In genomic region chr7:83615815-83616214, GRCm38 (mm10) we compare ENCODE assay signal across 16 mouse cellular contexts. TPM values are rescaled to one million over a fixed set of nuclear protein-coding genes. Genes with fewer than 3 reads are reported as not detected.
A peak's percentile ranks its signal among the peaks of the same experiment; 100 is the strongest.
DNase-seq lines count a peak whose midpoint lies in the region; ATAC-seq and TF ChIP-seq lines count a peak whose summit lies in the region.
"Had no signal": no experiment of that assay in that cellular context is flagged by ENCODE, and none has a peak within 500 bp of the region (broad histone marks: within the 10 kb centered on the region; RNA-seq: fewer than 3 reads in every experiment).

No protein-coding gene starts in this region.

- H3K9me3 ChIP-seq in liver, postnatal 0 days (ENCODE audit: low read length): no peaks in the 10 kb centered on the region
- H3K9me3 ChIP-seq in E14TG2a.4 (ENCODE audit: low read length): no peaks in the 10 kb centered on the region
- H3K9me3 ChIP-seq in forebrain, postnatal 0 days (ENCODE audit: low read length): no peaks in the 10 kb centered on the region
- H3K9me3 ChIP-seq in kidney, embryonic 15.5 days (replicated peaks): no peaks in the 10 kb centered on the region
- H3K9me3 ChIP-seq: embryonic facial prominence, embryonic 12.5 days; hindbrain, embryonic 12.5 days; midbrain, embryonic 13.5 days had no signal

- TF ChIP-seq EP300 in liver, postnatal 0 days (IDR thresholded peaks at IDR 0.05; ENCODE audit: low read depth): no peak

- TF ChIP-seq CTCF in liver, postnatal 0 days (IDR thresholded peaks at IDR 0.05; ENCODE audit: low read depth): peak; percentile 36
- TF ChIP-seq CTCF in E14TG2a.4 (conservative IDR thresholded peaks at IDR 0.05; ENCODE audit: low read length): peak; percentile 17
- no peak; the same call in 1 of the 2 replicates for TF ChIP-seq CTCF in forebrain, postnatal 0 days (IDR thresholded peaks at IDR 0.05; ENCODE audit: low read depth)

- no peak for DNase-seq in liver, postnatal 0 days
- DNase-seq in liver: no peak
- peak; percentile 64 for DNase-seq in B cell, adult 2 months
- no peak for DNase-seq in forebrain, postnatal 0 days
- DNase-seq: cerebellum, adult 9-11 months; gastrocnemius, postnatal 14 days; kidney, adult 11 months; thymus, postnatal 4 days had no signal

- ATAC-seq in liver, postnatal 0 days: no peak
- peak; percentile 62 for ATAC-seq in megakaryocyte, adult 5-6 weeks (ENCODE audit: poor library complexity, severe bottlenecking)
- no peak for ATAC-seq in forebrain, postnatal 0 days
- no peak for ATAC-seq in kidney, embryonic 15.5 days (replicated peaks; ENCODE audit: low FRiP score)
- ATAC-seq: midbrain, embryonic 13.5 days had no signal

- H3K9ac ChIP-seq in liver, postnatal 0 days (replicated peaks): no peak overlapping the region
- H3K9ac ChIP-seq in forebrain, postnatal 0 days: no peak overlapping the region
- no peak overlapping the region for H3K9ac ChIP-seq in kidney, embryonic 15.5 days
- H3K9ac ChIP-seq: embryonic facial prominence, embryonic 12.5 days; hindbrain, embryonic 12.5 days; midbrain, embryonic 13.5 days had no signal

- no peak overlapping the region for H3K27ac ChIP-seq in liver, postnatal 0 days (ENCODE audit: low read depth)
- no peak overlapping the region for H3K27ac ChIP-seq in forebrain, postnatal 0 days (ENCODE audit: low read depth, low read length)
- H3K27ac ChIP-seq in kidney, embryonic 15.5 days: no peak overlapping the region
- H3K27ac ChIP-seq: embryonic facial prominence, embryonic 12.5 days; hindbrain, embryonic 12.5 days; midbrain, embryonic 13.5 days had no signal

- H3K27me3 ChIP-seq in liver, postnatal 0 days (ENCODE audit: insufficient read depth, low read length): no peaks in the 10 kb centered on the region
- H3K27me3 ChIP-seq in E14TG2a.4 (ENCODE audit: insufficient read depth, low read length): no peaks in the 10 kb centered on the region
- H3K27me3 ChIP-seq in forebrain, postnatal 0 days (ENCODE audit: insufficient read depth, low read length): no peaks in the 10 kb centered on the region
- no peaks in the 10 kb centered on the region for H3K27me3 ChIP-seq in kidney, embryonic 15.5 days
- H3K27me3 ChIP-seq: embryonic facial prominence, embryonic 12.5 days; hindbrain, embryonic 12.5 days; midbrain, embryonic 13.5 days had no signal

- H3K4me2 ChIP-seq in liver, postnatal 0 days (ENCODE audit: low read depth, low read length): no peak overlapping the region
- no peak overlapping the region for H3K4me2 ChIP-seq in forebrain, postnatal 0 days (ENCODE audit: low read depth)
- H3K4me2 ChIP-seq in kidney, embryonic 15.5 days: no peak overlapping the region
- H3K4me2 ChIP-seq: embryonic facial prominence, embryonic 12.5 days; hindbrain, embryonic 12.5 days; midbrain, embryonic 13.5 days had no signal

- H3K36me3 ChIP-seq in liver, postnatal 0 days (replicated peaks; ENCODE audit: insufficient read depth, low read length): no peaks in the 10 kb centered on the region
- H3K36me3 ChIP-seq in E14TG2a.4 (ENCODE audit: insufficient read depth, low read length): no peaks in the 10 kb centered on the region
- H3K36me3 ChIP-seq in forebrain, postnatal 0 days (ENCODE audit: insufficient read depth): no peaks in the 10 kb centered on the region
- H3K36me3 ChIP-seq in kidney, embryonic 15.5 days: no peaks in the 10 kb centered on the region
- H3K36me3 ChIP-seq: embryonic facial prominence, embryonic 12.5 days; hindbrain, embryonic 12.5 days; midbrain, embryonic 13.5 days had no signal

- 0 out of 2 replicates have a peak, but pooled peaks cover 5% of the 10 kb centered on the region for H3K4me1 ChIP-seq in liver, postnatal 0 days (ENCODE audit: insufficient read depth)
- peaks cover 15% of the 10 kb centered on the region for H3K4me1 ChIP-seq in E14TG2a.4 (replicated peaks; ENCODE audit: low read depth, low read length)
- H3K4me1 ChIP-seq in forebrain, postnatal 0 days (ENCODE audit: insufficient read depth): no peaks in the 10 kb centered on the region
- peaks cover 11% of the 10 kb centered on the region for H3K4me1 ChIP-seq in kidney, embryonic 15.5 days
- H3K4me1 ChIP-seq: hindbrain, embryonic 12.5 days; midbrain, embryonic 13.5 days had no signal

- no peak overlapping the region for H3K4me3 ChIP-seq in liver, postnatal 0 days (ENCODE audit: low read depth, low read length)
- no peak overlapping the region for H3K4me3 ChIP-seq in E14TG2a.4 (replicated peaks; ENCODE audit: low read length)
- H3K4me3 ChIP-seq in forebrain, postnatal 0 days (ENCODE audit: low read depth, low read length): no peak overlapping the region
- H3K4me3 ChIP-seq in kidney, embryonic 15.5 days (replicated peaks): no peak overlapping the region
- H3K4me3 ChIP-seq: embryonic facial prominence, embryonic 12.5 days; hindbrain, embryonic 12.5 days; midbrain, embryonic 13.5 days had no signal

- WGBS in liver, postnatal 0 days (ENCODE audit: insufficient replicate concordance): 75% methylated on average over 8 of the region's 8 CpGs
- WGBS in forebrain, postnatal 0 days: 94% methylated on average over 8 of the region's 8 CpGs
- 74% methylated on average over 8 of the region's 8 CpGs for WGBS in kidney, embryonic 15.5 days

RNA-seq across cellular contexts. Expression of gene Stard5, which starts 15.9 kb away (rescaled TPM):
- 61.4 and 63.2 TPM in 2 replicates for polyA plus RNA-seq in liver, postnatal 0 days (2015; fragmentation: Nextera tagmentation; extraction: Ambion mirVana)
- total RNA-seq in megakaryocyte, adult 5-6 weeks (2015): 14.5 and 16.4 TPM in 2 replicates
- 15.0 and 17.3 TPM in 2 replicates for total RNA-seq in megakaryocyte, adult 5-6 weeks (2017)
- total RNA-seq in forebrain, postnatal 0 days (2014; rRNA removed): 6.5 and 9.6 TPM in 2 replicates
- polyA plus RNA-seq in forebrain, postnatal 0 days (2015; fragmentation: Nextera tagmentation; extraction: Ambion mirVana): 4.8 and 5.5 TPM in 2 replicates
- 24.3 and 27.0 TPM in 2 replicates for polyA plus RNA-seq in kidney, embryonic 15.5 days (2015; fragmentation: Nextera tagmentation; extraction: Ambion mirVana)

RNA-seq across cellular contexts. Expression of gene Tmc3, which starts 31.1 kb away (rescaled TPM):
- polyA plus RNA-seq in liver, postnatal 0 days (2015; fragmentation: Nextera tagmentation; extraction: Ambion mirVana): 0.09 and 0.21 TPM in 2 replicates
- 0.07 TPM in 1 of 2 replicates, not detected in the other for total RNA-seq in megakaryocyte, adult 5-6 weeks (2015)
- 0.20 TPM in 1 of 2 replicates, not detected in the other for total RNA-seq in megakaryocyte, adult 5-6 weeks (2017)
- 0.24 and 0.46 TPM in 2 replicates for total RNA-seq in forebrain, postnatal 0 days (2014; rRNA removed)
- 0.08 TPM in 1 of 2 replicates, not detected in the other for polyA plus RNA-seq in forebrain, postnatal 0 days (2015; fragmentation: Nextera tagmentation; extraction: Ambion mirVana)
- 1.6 TPM in 2 replicates for polyA plus RNA-seq in kidney, embryonic 15.5 days (2015; fragmentation: Nextera tagmentation; extraction: Ambion mirVana)
- total RNA-seq: MEL had no signal
- polyA plus RNA-seq: lung, embryonic 16.5 days had no signal

Comparison
In these comparisons a context has a peak if more than half of its experiments do, and no peak if none do; other contexts are left out.
1. DNase-seq: peak in B cell, adult 2 months (2 of 2); none in liver, postnatal 0 days (single experiment), liver (single experiment) and forebrain, postnatal 0 days (single experiment).